Mouse (Mus musculus) kidney, embryonic 16.5 days (tissue): ENCODE measurements around the gene 1700037H04Rik. TPM values are rescaled to one million over a fixed set of nuclear protein-coding genes. Genes with fewer than 3 reads are reported as not detected.

Experiments used
- ATAC-seq: fragments of 200-750 bp; cut with Nextera tagmentation; 2 replicates; pipeline ENCODE4 v1.8.0; 2017; ENCODE audit warnings: moderate TSS enrichment; ENCODE audit not compliant: low FRiP score, low TSS enrichment
- H3K27ac ChIP-seq: fragments of 300-500 bp; sonication (generic); 2 replicates; pipeline ENCODE4 v1.5.1; 2014; ENCODE audit warnings: low read length
- H3K27me3 ChIP-seq: fragments of 300-500 bp; sonication (generic); 2 replicates; pipeline ENCODE4 v1.6.1; 2014; ENCODE audit warnings: low read length, control low read depth, mixed read lengths; ENCODE audit not compliant: insufficient read depth
- H3K36me3 ChIP-seq: fragments of 300-500 bp; sonication (generic); 2 replicates; pipeline ENCODE4 v1.6.1; 2014; ENCODE audit warnings: low read length, control low read depth, mixed read lengths; ENCODE audit not compliant: insufficient read depth
- H3K4me1 ChIP-seq: fragments of 300-500 bp; sonication (generic); 2 replicates; pipeline ENCODE4 v1.6.1; 2014; ENCODE audit warnings: low read length, control low read depth, mixed read lengths; ENCODE audit not compliant: insufficient read depth
- H3K4me2 ChIP-seq: fragments of 300-500 bp; sonication (generic); replicated peaks from 2 replicates; pipeline ENCODE4 v1.6.1; 2014; ENCODE audit warnings: low read depth, low read length
- H3K4me3 ChIP-seq: fragments of 300-500 bp; sonication (generic); 2 replicates; pipeline ENCODE4 v1.5.1; 2014; ENCODE audit warnings: mild to moderate bottlenecking, low read length
- H3K9ac ChIP-seq: fragments of 300-500 bp; sonication (generic); replicated peaks from 2 replicates; pipeline ENCODE4 v1.6.1; 2014; ENCODE audit warnings: low read length
- H3K9me3 ChIP-seq: fragments of 300-500 bp; sonication (generic); 2 replicates; pipeline ENCODE4 v1.6.1; 2016; ENCODE audit warnings: low read length, control low read depth
- WGBS: fragments of 180-500 bp; shearing (Covaris S2); extraction: QIAGEN DNeasy Blood & Tissue Kit; methylation state at CpG from one replicate; pipeline ENCODE4 v1.1.7; 2014; 5-methylcytosine and 5-hydroxymethylcytosine counted together
- polyA plus RNA-seq: library from polyadenylated mRNA; unstranded; fragments of >200 nt; fragmentation: Nextera tagmentation; extraction: Ambion mirVana; gene quantifications from 2 replicates; pipeline ENCODE4 v1.2.1, GENCODE M21; 2015

Gene 1700037H04Rik
- polyA plus RNA-seq, 1 experiment from 2014 or later, result 98.2 TPM

GRCm38 (mm10) chr2:131152166-131152730 lies 7.6 kb downstream of the 1700037H04Rik start:
- H3K27me3 ChIP-seq, result no peaks in the 10 kb centered on the region
- H3K36me3 ChIP-seq, result peaks cover 31% of the 10 kb centered on the region
- no peak overlapping the region for H3K9ac ChIP-seq
- H3K4me3 ChIP-seq, result no peak overlapping the region
- H3K4me1 ChIP-seq, result no peaks in the 10 kb centered on the region
- ATAC-seq, result no peak
- no peak overlapping the region for H3K27ac ChIP-seq
- H3K4me2 ChIP-seq, result no peak overlapping the region
- 93% methylated on average over 7 of the region's 7 CpGs for WGBS
- H3K9me3 ChIP-seq, result no peaks in the 10 kb centered on the region

DNA sequence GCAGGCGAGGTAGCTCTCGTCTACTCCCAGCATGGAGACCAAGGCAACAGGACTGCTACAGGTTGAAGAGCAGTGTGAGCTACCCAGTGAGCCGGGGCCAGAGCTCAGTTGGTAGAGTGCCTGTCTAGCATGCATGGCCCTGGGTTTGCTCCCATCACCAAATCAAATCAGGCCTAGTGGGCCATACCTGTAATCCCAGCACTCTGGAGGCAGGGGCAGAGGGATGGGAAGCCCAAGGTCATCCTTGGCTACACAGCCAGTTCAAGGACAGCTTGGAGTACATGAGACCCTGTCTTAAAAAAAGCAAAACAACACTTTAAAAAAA lies 10.7 kb downstream of the 1700037H04Rik start:
- peaks cover 60% of the 10 kb centered on the region for H3K36me3 ChIP-seq
- 87% methylated on average over 3 of the region's 3 CpGs for WGBS
- H3K4me3 ChIP-seq, result no peak overlapping the region
- no peaks in the 10 kb centered on the region for H3K9me3 ChIP-seq
- no peak overlapping the region for H3K4me2 ChIP-seq
- H3K4me1 ChIP-seq, result no peaks in the 10 kb centered on the region
- no peak for ATAC-seq
- no peaks in the 10 kb centered on the region for H3K27me3 ChIP-seq
- H3K9ac ChIP-seq, result no peak overlapping the region
- H3K27ac ChIP-seq, result no peak overlapping the region

- WGBS, result 83% methylated on average over 8 of the region's 8 CpGs
- no peak overlapping the region for H3K27ac ChIP-seq
- ATAC-seq, result no peak
- no peak overlapping the region for H3K9ac ChIP-seq
- peaks cover 64% of the 10 kb centered on the region for H3K36me3 ChIP-seq
- no peak overlapping the region for H3K4me2 ChIP-seq
- no peaks in the 10 kb centered on the region for H3K9me3 ChIP-seq
- H3K4me3 ChIP-seq, result no peak overlapping the region
- H3K4me1 ChIP-seq, result no peaks in the 10 kb centered on the region
- no peaks in the 10 kb centered on the region for H3K27me3 ChIP-seq
Measured at GRCm38 (mm10) chr2:131148353-131149253, 11.3 kb downstream of the 1700037H04Rik start.

DNA sequence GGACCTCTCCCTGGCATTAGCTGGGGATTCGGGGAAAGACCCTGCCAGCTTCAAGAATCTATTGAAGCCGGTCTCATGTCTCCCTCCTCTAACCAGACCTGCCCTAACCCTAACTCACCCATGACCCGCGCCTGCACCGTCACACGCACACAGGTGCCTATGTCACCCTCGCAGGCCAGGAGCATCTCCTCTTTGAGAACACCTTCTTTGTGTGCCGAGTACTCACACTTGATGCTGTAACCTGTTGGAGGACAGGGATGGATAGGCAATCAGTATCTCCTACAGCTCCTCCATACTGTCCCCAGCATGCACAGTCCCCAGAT lies 12.9 kb downstream of the 1700037H04Rik start:
- Histone ChIP-seq H3K36me3 (peaks cover 73% of the 10 kb centered on the region), H3K9ac (no peak overlapping the region), H3K27me3 (no peaks in the 10 kb centered on the region), H3K4me3 (no peak overlapping the region), H3K9me3 (no peaks in the 10 kb centered on the region), H3K27ac (no peak overlapping the region), H3K4me2 (no peak overlapping the region), H3K4me1 (peaks cover 11% of the 10 kb centered on the region)
- WGBS, result 94% methylated on average over 8 of the region's 8 CpGs
- no peak for ATAC-seq

DNA sequence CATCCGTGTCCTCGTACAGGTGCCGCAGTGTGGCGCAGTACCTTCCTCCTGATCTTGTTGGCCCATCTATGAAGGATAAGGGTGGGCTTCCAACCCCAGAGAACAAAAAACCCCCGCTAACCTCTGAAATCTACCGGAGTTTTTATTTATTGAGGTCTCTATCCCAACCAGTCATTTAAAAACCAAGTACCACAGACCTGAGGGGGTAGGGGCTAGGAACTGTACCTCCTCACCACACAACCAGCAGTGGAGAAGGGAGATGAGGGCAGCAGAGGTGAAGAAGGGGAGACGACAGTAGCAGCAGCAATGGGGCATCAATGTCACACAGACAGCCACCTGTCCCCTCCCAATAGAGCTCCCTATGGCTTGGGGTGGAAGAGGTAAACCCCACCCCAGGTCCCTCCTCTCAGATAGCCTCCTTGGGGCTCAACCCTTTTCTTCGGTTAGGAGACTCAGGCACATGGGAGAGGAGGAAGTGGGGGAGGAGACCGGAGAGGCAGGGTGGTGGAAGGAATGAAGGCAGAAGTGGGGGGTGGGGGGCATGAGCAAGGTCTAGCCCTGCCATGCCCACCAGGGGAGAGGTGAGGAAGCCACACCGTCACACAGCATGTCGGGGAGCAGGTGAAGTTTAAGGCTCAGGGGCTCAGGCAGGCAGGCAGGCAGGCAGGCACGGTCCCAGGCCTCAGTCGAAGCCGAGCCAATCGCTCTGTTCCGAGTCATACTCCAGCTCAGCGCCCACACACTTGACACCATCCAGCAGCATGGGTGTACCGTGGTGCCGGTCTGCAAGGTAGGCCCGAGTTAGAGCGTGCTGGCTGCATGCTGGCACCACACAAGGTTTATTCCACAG lies 13.5 kb downstream of the 1700037H04Rik start:
- Histone ChIP-seq H3K4me2 (no peak overlapping the region), H3K9ac (no peak overlapping the region), H3K9me3 (no peaks in the 10 kb centered on the region), H3K4me1 (peaks cover 12% of the 10 kb centered on the region), H3K27me3 (no peaks in the 10 kb centered on the region), H3K36me3 (peaks cover 69% of the 10 kb centered on the region), H3K4me3 (no peak overlapping the region), H3K27ac (no peak overlapping the region)
- 82% methylated on average over 21 of the region's 21 CpGs for WGBS
- no peak for ATAC-seq

- 76% methylated on average over 2 of the region's 2 CpGs for WGBS
- no peak for ATAC-seq
- Histone ChIP-seq H3K9ac (no peak overlapping the region), H3K4me2 (no peak overlapping the region), H3K27me3 (no peaks in the 10 kb centered on the region), H3K9me3 (no peaks in the 10 kb centered on the region), H3K4me1 (peaks cover 13% of the 10 kb centered on the region), H3K36me3 (peaks cover 60% of the 10 kb centered on the region), H3K27ac (no peak overlapping the region), H3K4me3 (no peak overlapping the region)
Measured at GRCm38 (mm10) chr2:131145536-131145935, 14.3 kb downstream of the 1700037H04Rik start.

GRCm38 (mm10) chr2:131145121-131145520 lies 14.8 kb downstream of the 1700037H04Rik start:
- Histone ChIP-seq H3K27me3 (no peaks in the 10 kb centered on the region), H3K4me1 (peaks cover 16% of the 10 kb centered on the region), H3K36me3 (peaks cover 61% of the 10 kb centered on the region), H3K9me3 (no peaks in the 10 kb centered on the region), H3K4me2 (no peak overlapping the region), H3K27ac (no peak overlapping the region), H3K9ac (no peak overlapping the region), H3K4me3 (no peak overlapping the region)
- no peak for ATAC-seq
- 58% methylated on average over 13 of the region's 13 CpGs for WGBS

DNA sequence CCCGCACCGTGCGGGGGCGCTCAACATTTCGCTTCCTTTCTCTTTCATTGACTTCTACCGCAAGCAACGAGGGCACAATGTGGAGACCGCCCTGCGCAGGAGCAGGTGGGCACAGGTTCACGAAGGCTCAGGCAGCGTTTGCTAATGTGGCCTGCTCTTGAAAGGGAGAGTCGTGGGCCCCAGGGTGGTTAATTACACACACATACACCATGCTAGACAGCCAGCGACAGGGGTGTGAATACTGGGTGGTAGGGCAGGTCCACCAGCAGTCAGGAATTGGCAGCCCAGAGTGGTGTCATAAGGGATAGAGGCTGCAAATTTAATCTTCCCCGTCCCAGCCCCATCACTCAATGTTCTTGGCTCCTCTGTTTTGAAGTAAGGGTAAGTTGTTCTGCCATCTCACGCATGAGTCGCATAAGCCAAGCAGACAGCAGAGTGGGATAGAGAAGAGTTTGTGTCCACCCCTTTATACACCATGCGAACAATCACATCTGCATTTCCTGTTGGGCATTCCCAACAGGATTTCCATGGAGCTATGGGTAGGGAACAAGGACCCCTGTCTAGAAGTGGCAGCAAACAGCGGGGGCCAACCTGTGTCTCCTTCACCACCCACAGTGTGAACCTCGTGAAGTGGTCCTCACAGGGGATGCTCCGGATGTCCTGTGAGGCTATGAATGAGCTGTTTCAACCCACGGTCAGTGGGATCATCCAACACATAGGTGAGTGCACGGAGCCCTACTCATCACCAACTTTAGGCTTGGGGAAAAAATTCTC lies 16.7 kb downstream of the 1700037H04Rik start:
- Histone ChIP-seq H3K9me3 (no peaks in the 10 kb centered on the region), H3K9ac (no peak overlapping the region), H3K4me3 (no peak overlapping the region), H3K4me2 (0 out of 2 replicates have a peak overlapping the region, but pooled peaks have one; percentile 3), H3K36me3 (peaks cover 54% of the 10 kb centered on the region), H3K27me3 (no peaks in the 10 kb centered on the region), H3K4me1 (peaks cover 16% of the 10 kb centered on the region), H3K27ac (no peak overlapping the region)
- ATAC-seq, result no peak
- 71% methylated on average over 22 of the region's 22 CpGs for WGBS

GRCm38 (mm10) chr2:131142592-131142991 lies 17.3 kb downstream of the 1700037H04Rik start:
- Histone ChIP-seq H3K36me3 (peaks cover 54% of the 10 kb centered on the region), H3K4me3 (no peak overlapping the region), H3K27ac (peak overlapping the region; percentile 29; the same call in 1 of the 2 replicates), H3K27me3 (no peaks in the 10 kb centered on the region), H3K4me1 (peaks cover 16% of the 10 kb centered on the region), H3K9me3 (no peaks in the 10 kb centered on the region), H3K9ac (no peak overlapping the region), H3K4me2 (0 out of 2 replicates have a peak overlapping the region, but pooled peaks have one; percentile 3)
- 31% methylated on average over 18 of the region's 18 CpGs for WGBS
- peak; percentile 73 for ATAC-seq
